Mouse (Mus musculus): ENCODE data around the gene Rasgrf1.

GRCm38 (mm10) chr9:89921121-89921520 is 11.4 kb downstream of the Rasgrf1 start:
- TF ChIP-seq CTCF (IDR thresholded peaks at IDR 0.05; ENCODE audit: control insufficient read depth, insufficient read depth, low read length) (no peak), POLR2A (IDR thresholded peaks at IDR 0.05; ENCODE audit: borderline replicate concordance, control insufficient read depth, low read depth, low read length) (no peak)

Measured in bone marrow, adult 2 months (tissue).